Mouse (Mus musculus) layer of hippocampus, postnatal 10 days (tissue): ENCODE data around the gene Hspg2. TPM values are rescaled to one million over a fixed set of nuclear protein-coding genes. Genes with fewer than 3 reads are reported as not detected.

ENCODE experiments used
- DNase-seq, 2 experiments: peaks; one replicate each; pipeline ENCODE4 v3.0.0; 2021; ENCODE audit warnings: low spot score in 2 of 2
- total RNA-seq, 2 experiments: library from RNA; stranded (reverse); gene quantifications; 2 replicates each; pipeline ENCODE4 v1.2.3; 2021

Gene Hspg2
- total RNA-seq, 2 experiments from 2014 or later = 13.7 to 14.8 TPM

DNA sequence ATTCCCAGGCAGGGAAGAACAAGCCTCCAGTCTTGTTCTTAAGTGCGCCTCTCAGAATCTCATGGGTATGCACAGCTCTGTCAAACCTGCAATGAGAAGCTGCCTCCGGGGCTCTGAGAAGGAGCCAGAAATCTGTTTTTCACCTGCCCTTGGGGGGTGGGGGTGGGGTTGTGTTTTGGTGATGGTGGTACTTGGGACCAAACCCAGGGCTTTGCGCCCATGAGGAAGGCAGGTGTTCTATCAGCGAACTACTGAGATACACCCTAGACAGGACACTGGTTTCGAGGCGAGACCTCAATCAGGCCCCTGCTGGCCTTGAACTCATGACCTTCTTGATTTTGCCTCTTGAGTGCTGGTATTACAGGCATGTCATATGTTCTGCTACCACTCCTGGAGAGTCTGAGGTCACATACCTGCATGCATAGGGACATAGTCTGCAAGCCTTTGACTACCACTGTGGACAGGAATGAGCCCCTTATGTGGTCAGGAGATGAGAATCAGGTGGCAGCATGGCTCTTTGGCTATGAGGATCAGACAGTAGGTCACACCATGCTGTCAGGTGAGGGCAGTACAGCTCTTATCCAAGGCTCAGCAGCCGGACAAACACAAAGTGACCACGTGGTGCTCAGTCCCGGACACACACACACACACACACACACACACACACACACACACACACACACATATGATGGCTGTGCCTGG, 30.5 kb downstream of the Hspg2 start:
- DNase-seq = no peak

DNA sequence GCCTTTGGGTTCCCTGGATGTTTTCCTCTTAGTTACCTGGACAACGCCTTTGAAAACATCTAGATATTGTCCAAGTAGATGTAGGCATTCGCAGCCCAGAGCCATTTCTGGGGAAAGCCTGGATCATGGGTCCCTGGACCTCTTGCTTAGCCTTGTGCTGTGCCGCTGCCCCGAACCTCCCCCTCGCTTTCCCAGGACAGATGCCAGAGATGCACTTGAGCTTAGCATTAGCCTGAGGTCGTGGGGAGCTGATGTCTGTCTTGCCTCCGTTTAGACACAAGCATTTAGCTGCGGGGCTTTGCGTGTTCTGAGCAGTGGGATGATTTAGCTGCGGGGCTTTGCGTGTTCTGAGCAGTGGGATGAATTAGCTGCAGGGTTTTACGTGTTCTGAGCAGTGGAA, 31.6 kb downstream of the Hspg2 start:
- DNase-seq = no peak

DNA sequence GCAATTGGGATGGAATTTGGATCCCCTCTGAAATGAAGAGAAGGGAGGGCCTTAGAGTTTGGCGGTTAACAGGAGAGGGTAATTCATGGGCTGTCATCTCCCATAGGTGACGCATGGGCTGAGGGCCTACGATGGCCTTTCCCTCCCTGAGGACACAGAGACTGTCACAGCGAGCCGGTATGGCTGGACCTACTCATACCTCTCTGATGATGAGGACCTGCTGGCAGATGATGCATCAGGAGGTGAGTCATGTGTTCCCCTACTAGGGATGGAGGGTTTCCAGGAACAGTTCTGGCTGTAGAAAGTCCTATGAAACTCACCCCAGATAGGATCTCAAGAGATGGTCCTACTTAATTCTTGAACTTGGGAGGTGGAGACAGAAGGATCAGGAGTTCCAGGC, 32.4 kb downstream of the Hspg2 start:
- DNase-seq = no peak

DNA sequence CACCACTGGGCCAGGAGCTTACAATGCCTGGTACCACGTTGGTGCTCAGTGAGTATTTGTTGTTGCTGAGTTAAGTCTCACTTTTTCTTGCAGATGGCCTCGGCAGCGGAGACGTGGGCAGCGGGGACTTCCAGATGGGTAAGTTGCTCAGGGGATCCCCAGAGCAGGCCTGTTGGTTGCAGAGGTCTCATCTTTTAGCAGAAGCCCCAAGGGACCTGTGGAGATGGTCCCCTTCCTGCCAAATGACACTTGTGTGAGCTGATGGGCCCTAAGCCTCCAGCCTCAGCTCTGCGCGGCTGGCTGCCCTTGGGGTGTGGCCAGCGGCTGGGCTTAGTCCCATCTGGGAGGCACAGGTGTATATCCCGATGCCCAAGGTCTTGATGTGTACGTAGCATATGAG, 33.6 kb downstream of the Hspg2 start:
- no peak for DNase-seq

DNA sequence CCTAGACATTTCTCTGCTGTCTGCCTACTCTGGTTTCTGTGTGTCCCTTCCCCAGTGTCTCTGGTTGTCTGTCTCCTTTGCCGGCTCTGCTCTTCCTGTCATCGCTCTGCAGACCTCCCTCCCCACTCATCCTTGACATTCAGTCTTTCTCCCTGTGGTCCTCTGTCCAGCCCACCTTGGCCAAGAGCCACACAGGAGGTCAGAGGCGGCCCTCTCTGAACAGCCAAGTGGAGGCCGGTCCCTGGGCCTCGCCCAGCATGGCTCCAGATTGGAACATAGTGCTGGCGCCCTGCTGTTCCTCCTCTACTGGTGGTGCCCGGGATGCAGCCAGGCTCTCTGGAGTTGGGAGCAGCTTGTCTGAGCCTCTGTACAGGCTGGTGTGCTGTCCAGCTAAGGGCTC, 34.2 kb downstream of the Hspg2 start:
- DNase-seq = peak in 1 of 2 experiments; percentile 18

DNA sequence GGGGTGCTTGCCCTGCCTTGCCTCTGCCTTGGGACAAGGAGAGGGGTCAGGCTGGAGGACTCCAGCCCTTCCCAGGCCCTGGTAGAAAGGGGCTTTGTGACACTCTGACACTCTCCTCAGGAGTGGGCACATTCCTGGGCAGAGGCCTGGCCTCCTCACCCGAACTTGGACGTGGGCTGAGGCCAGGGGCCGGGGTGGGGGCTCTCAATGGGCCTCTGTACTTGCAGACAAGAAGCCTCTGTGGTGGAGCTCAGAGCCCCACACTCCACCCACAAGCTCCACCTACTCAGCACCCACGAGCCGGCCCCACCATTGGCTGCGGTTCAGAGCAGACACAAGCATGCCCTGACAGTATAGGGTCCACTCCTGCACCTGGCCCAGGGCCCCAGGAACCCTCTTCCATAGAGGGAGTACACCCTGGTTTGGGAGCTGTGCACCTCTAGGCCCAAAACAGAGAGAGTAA, 35.0 kb downstream of the Hspg2 start:
- no peak for DNase-seq

DNA sequence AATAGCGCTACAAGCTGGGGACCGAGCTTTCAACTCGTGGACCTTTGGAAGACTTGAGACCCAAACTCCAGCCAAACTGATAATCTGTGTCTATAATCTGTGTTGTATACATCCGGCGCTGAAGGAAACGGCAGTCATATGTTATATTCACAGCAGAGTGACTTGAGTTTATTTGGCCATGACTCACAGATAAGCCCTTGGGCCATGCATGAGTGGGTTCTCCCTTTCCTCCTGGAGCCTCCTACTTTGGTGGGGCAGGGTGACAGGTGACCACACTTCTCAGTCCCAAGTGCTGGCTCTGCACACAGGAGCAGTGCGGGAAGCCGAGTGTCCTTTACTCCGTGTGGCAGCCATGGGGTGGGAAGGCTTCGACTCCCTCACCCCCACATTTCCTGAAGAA, 38.1 kb downstream of the Hspg2 start:
- no peak for DNase-seq

DNA sequence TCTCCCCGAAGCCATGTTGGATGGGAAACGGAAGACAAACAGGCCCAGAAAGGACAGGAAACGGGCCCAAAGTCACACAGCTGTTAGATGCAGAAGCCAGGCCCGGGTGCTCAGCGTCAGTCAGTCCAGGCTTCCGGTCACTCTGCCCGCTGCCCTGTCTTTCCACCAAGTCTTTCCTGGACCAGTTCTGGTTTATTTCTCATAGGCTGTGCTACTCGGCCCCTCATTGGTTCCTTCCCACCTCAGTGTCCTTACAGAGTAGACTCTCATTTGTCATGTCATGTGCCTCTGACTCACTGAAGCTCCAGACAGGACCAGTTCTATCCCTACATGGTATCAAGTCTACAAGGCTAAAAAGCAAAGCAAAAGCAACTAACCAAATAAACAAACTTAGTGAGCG, 41.0 kb downstream of the Hspg2 start:
- no peak for DNase-seq

DNA sequence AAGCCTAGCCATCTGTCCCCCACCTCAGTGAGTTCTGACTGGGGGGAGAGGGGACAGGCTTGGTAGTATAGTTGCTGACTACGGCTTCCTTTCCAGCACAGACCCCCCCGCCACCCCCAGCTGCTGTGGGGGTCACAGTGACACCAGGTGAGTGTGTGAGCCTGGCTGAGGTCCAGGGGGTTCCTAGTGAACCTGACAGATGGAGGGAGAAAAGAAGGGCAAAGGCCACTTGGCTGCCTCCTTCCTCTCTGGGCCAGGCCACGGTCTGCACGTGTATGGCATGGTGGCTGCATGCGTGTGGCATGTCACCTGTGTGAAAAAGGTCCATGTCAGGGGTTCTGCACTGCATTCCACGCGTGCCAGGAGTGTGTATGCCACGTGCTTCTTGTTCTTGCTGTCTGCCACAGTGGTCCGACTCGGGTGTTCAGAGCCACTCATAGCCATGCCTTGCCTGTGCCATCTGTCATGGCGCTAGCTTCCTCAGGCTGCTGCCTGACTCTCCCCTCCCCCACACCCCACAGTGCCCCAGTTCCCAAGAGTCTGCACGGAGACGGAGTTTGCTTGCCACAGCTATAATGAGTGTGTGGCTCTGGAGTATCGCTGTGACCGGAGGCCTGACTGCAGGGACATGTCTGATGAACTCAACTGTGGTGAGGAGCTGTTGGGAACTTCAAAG, 41.6 kb downstream of the Hspg2 start:
- DNase-seq = no peak

DNA sequence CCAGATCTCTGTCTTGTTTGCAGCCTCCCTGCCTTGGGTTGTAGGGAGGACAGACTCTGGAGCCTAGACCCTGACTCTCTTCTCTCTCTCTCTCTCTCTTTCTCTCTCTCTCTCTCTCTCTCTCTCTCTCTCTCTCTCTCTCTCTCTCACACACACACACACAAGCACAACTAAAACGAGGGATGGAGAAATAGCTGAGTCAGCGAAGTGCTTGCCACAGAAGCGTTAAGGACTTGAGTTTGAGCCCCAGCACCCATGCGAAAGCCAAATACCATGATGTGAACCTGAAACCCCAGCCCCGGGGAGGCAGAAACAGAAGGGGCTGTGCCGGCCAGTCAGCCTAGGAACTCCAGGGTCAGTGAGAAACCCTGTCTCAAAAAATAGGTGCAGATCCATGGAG, 44.3 kb downstream of the Hspg2 start:
- no peak for DNase-seq

DNA sequence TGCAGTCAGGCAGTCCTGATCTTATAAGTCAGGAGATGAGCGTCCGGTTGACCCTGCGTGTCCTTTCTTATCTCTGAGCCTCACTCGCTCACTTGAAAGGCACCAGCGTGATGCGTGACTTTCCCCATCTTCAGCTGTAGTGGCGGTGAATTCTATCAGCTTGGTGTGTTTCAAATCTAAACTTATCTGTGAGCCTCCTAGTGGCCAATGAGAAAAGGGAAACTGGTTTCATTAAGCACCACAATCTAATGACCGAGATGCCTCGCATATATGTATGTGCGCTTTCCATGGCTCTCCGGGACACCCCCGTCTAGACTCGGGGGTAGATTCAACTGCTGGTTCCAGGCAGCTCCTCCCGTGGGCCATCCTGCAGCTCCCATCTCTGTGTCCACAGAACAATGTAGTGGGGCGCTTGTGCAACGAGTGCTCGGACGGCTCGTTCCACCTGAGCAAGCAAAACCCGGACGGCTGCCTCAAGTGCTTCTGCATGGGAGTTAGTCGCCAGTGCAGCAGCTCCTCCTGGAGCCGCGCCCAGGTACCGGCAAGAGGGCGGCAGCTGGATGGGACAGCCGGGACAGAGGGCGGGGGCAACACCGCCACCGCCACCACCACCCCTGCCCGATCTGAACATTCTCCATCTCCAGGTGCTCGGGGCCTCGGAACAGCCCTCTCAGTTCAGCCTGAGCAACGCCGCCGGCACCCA, 49.6 kb downstream of the Hspg2 start:
- DNase-seq = no peak

DNA sequence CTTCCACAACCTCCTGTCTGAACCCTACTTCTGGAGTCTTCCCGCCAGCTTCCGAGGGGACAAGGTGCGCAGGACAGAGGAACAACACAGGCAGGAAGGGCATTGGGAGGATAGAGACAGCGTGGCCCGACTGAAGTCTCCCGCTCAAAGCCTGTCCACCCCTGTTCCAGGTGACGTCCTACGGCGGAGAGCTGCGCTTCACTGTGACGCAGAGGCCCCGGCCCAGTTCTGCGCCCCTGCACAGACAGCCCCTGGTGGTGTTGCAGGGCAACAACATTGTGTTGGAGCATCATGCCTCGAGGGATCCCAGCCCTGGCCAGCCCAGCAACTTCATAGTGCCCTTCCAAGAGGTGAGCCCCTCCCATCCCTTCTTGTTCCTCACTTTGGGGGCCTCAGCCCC, 50.2 kb downstream of the Hspg2 start:
- DNase-seq = no peak

DNA sequence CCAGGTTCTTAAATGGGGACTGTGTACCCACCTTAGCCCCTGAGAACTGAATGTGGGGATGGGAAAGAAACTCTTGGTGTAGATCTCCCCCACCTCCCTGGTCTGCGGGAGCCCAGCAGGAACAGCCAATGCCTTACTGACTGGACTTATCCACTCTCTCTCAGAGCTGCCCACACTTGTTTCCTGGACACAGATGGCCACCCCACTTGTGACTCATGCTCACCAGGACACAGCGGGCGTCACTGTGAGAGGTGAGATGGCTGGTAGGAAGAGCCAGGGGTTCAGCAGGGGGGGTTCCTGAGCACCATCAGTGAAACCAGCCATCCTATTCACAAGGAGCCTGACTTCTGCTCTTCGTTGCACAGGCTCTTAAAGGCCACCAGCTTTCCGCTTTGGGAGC, 51.8 kb downstream of the Hspg2 start:
- no peak for DNase-seq

DNA sequence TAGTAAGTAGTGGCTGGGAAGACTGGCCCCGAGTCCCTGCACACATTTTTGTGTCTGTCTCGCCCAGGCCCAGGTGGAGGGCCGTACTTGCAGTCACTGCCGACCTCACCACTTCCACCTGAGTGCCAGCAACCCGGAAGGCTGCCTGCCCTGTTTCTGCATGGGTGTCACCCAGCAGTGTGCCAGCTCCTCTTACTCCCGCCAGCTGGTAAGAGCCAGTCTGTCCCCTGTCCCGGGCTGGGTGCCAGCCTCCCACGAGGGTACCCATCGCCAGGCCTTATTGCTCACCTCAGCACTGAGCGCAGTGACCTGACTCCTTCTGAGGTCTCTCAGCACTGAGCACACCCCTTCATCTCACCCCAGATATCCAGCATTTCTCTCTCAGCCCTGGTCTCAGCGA, 53.4 kb downstream of the Hspg2 start:
- no peak for DNase-seq

DNA sequence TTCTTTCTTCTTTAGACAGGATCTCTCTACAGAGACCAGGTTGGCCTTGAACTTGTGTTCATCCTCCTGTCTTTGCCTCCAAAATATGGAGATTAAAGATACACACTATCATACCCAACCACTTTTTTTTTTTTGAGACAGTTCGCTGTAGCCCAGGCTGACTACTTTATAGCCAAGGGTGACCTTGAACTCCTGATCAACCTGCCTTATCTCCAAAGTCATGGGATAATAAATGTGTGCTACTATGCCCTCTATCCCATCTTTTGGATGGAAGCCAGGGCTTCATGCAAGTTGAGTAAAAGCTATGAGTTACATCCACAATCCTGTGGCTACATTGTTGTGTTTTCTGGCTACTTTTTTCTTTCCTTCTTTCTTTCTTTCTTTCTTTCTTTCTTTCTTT, 56.9 kb downstream of the Hspg2 start:
- no peak for DNase-seq

DNA sequence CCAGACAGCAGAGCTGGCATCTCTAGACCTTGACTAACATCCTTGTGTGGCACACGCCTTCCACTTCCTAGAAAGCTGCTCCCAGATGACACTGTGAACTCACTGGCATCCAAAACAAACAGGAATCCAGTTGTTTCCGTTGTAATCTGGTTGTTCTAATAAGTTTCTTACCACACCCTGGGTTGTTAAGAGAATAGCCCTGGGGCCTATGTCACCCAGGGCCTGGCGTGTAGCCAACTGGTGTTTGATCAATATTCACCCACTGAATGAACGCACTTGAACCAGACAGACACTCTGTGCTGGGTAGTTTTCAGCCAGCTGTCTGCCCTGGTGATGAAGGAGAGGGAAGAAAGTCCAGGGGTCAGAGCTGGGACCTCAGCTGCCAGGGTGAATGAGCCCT, 58.8 kb downstream of the Hspg2 start:
- no peak for DNase-seq

DNA sequence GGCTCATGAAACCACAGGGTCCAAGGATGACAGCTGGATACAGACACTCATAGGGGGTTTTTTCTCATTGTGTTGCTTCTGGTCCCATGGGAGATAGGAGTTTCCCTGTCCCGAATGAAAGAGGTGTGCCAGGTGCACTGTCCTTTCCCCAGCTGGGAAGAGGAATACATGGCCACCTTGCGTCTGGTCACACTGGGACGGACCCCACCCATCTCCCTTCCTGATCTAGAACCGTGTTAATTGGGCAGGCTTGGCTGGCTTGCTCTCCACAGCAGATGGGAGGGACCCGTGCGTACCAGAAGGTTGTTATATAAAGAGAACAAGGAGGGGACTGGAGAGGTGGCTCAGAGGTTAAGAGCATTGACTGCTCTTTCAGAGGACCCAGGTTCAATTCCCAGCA, 59.3 kb downstream of the Hspg2 start:
- DNase-seq = no peak

DNA sequence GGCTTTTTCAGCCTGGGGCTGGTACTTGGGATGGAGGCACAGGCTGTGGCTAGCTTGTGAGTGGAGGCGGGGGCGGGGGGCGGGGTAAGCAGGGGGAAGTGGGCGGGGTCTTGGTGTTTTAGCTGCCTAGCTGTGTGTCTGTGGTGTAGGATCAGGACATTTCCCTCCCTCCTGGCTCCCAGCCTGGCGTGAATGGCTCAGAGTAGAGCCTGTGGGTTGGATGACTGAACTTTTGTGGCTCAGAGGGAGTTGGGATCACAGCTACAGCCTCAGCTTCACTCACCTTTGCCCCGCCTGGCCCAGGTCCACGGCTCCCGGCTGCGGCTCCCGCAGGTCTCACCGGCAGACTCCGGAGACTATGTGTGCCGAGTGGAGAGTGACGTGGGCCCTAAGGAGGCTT, 71.8 kb downstream of the Hspg2 start:
- no peak for DNase-seq

DNA sequence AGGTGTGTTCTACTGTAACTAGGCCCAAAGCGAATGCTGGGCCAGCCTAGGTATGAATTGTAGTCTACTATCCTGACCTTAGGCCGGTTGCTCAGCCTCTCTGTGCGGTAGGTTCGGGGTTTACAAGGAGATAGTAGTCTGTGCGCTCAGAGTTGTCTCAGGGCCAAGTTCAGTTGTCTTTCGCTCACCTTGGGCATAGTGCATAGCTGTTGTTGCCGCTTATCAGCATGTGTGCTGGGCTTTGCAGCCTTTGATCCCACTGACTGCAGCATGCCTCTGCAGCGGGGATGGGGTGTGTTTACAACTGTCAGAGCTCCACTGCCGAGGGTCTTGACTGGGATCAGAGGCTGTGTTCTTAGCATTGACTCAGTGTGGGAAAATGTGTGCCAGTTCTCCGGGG, 74.4 kb downstream of the Hspg2 start:
- DNase-seq = no peak

DNA sequence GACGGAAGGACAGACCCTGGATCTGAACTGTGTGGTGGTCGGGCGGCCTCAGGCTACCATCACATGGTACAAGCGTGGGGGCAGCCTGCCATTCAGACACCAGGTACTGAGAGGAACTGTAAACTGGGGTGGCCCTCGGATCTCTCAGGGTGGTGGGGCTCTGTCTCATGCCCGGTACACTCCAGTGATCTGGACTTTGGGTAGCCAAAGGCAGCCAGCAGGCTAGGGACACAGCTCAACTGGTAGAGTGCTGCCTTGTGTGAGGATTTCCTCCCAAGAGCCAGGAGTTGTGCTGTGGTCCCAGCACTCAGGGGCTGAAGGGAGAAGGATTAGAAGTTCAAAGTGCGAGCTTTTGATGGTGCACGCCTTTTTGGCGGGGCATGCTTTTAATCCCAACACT, 77.0 kb downstream of the Hspg2 start:
- DNase-seq = no peak

DNA sequence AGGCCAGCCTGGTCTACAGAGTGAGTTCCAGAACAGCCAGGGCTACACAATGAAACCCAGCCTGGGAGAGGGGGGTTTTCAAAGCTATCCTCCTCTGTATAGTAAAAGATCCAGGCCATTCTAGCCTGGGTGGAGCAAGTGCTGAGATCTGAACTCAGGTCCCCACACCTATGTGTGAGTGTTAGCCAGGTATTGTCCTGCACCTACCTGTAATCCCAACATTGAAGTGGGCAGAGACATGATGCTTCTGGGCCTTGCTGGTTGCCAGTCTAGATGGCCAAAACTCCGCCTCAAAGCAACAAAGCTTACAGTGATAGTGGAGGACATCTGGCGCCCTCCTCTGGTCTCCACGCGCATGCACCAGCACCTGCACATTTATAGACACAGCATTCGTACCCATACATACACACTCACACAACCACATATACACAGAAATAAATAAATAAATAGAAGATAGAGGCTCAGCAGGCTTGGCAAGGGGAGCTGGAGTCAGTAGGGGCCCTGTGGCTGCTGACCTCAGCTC, 77.5 kb downstream of the Hspg2 start:
- peak; percentile 44 for DNase-seq

DNA sequence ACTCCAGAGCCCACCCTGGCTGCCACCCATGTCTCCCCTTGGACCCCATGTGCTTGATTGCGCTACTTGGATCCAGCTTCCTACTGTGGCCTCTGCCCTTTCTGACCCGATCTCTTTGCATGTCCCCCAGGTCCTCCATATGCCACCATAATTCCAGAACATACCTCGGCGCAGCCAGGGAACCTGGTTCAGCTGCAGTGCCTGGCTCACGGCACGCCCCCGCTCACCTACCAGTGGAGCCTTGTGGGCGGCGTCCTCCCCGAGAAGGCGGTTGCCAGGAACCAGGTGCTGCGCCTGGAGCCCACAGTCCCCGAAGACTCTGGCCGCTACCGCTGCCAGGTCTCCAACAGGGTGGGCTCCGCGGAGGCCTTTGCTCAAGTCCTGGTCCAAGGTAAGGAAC, 84.9 kb downstream of the Hspg2 start:
- no peak for DNase-seq
